Mouse (Mus musculus) neural tube, embryonic 13.5 days (tissue): ENCODE measurements around the gene Ssc5d. TPM values are rescaled to one million over a fixed set of nuclear protein-coding genes. Genes with fewer than 3 reads are reported as not detected.
"Not testable (repeated sequence)": the region's sequence is repeated elsewhere in the genome, so short reads cannot be mapped to it uniquely, and the experiment has no call there.

Source experiments
- ATAC-seq: fragments of 200-750 bp; cut with Nextera tagmentation; 2 replicates; pipeline ENCODE4 v1.8.0; 2017; ENCODE audit warnings: low read depth, mild to moderate bottlenecking, moderate TSS enrichment, moderate library complexity
- H3K27ac ChIP-seq: fragments of 300-500 bp; sonication (generic); replicated peaks from 2 replicates; pipeline ENCODE4 v1.5.1; 2015; ENCODE audit warnings: moderate library complexity, mild to moderate bottlenecking, inconsistent platforms
- H3K27me3 ChIP-seq: fragments of 300-500 bp; sonication (generic); 2 replicates; pipeline ENCODE4 v1.6.1; 2015; ENCODE audit warnings: mild to moderate bottlenecking, inconsistent platforms
- H3K36me3 ChIP-seq: fragments of 300-500 bp; sonication (generic); 2 replicates; pipeline ENCODE4 v1.6.1; 2015; ENCODE audit warnings: mild to moderate bottlenecking, inconsistent platforms
- H3K4me1 ChIP-seq: fragments of 300-500 bp; sonication (generic); replicated peaks from 2 replicates; pipeline ENCODE4 v1.6.1; 2015; ENCODE audit warnings: inconsistent platforms
- H3K4me2 ChIP-seq: fragments of 300-500 bp; sonication (generic); 2 replicates; pipeline ENCODE4 v1.6.1; 2015; ENCODE audit warnings: inconsistent platforms, mild to moderate bottlenecking, moderate library complexity
- H3K4me3 ChIP-seq: fragments of 300-500 bp; sonication (generic); 2 replicates; pipeline ENCODE4 v1.5.1; 2015; ENCODE audit warnings: mild to moderate bottlenecking, inconsistent platforms
- H3K9ac ChIP-seq: fragments of 300-500 bp; sonication (generic); 2 replicates; pipeline ENCODE4 v1.6.1; 2015; ENCODE audit warnings: moderate library complexity, mild to moderate bottlenecking, inconsistent platforms
- H3K9me3 ChIP-seq: fragments of 300-500 bp; sonication (generic); 2 replicates; pipeline ENCODE4 v1.6.1; 2016; ENCODE audit warnings: inconsistent platforms
- WGBS: fragments of 180-500 bp; shearing (Covaris S2); methylation state at CpG from one replicate; pipeline ENCODE4 v1.1.7; 2015; 5-methylcytosine and 5-hydroxymethylcytosine counted together
- polyA plus RNA-seq: library from polyadenylated mRNA; unstranded; fragments of >200 nt; fragmentation: Nextera tagmentation; extraction: Ambion mirVana; gene quantifications from 2 replicates; pipeline ENCODE4 v1.2.1, GENCODE M21; 2015

Ssc5d gene
- 2.4 and 2.7 TPM in 2 replicates for polyA plus RNA-seq

- peaks cover 74% of the 10 kb centered on the region for H3K4me1 ChIP-seq
- H3K9me3 ChIP-seq, result no peaks in the 10 kb centered on the region
- ATAC-seq, result no peak
- peaks cover 7% of the 10 kb centered on the region for H3K36me3 ChIP-seq
- no peak within 1 kb of the TSS for H3K4me3 ChIP-seq
- 14% methylated on average over 6 of the region's 6 CpGs for WGBS
- H3K4me2 ChIP-seq, result peak within 1 kb of the TSS; percentile 95
- peak within 1 kb of the TSS; percentile 76 for H3K9ac ChIP-seq
- H3K27me3 ChIP-seq, result no peaks in the 10 kb centered on the region
- H3K27ac ChIP-seq, result peak within 1 kb of the TSS; percentile 99
Observed at GRCm38 (mm10) chr7:4925441-4926381, at the start of gene Ssc5d. Ssc5d (plus strand) TSS chr7:4925785.

GRCm38 (mm10) chr7:4876753-4877221 is 48.8 kb upstream of the Ssc5d start, which contains the start of gene Isoc2a:
Isoc2a (plus strand) TSS chr7:4877153.
- H3K36me3 ChIP-seq, result no peaks in the 10 kb centered on the region
- 0 out of 2 replicates have a peak, but pooled peaks cover under 1% of the 10 kb centered on the region for H3K9me3 ChIP-seq
- WGBS, result under 1% methylated on average over 22 of the region's 22 CpGs
- H3K9ac ChIP-seq, result peak within 1 kb of the TSS; percentile 71
- peak within 1 kb of the TSS; percentile 78 for H3K4me2 ChIP-seq
- H3K4me1 ChIP-seq, result peaks cover 15% of the 10 kb centered on the region
- no peaks in the 10 kb centered on the region for H3K27me3 ChIP-seq
- H3K27ac ChIP-seq, result peak within 1 kb of the TSS; percentile 67
- ATAC-seq, result peak; percentile 100
- H3K4me3 ChIP-seq, result peak within 1 kb of the TSS; percentile 53

- Histone ChIP-seq H3K9ac (peak overlapping the region; percentile 71), H3K36me3 (no peaks in the 10 kb centered on the region), H3K27me3 (no peaks in the 10 kb centered on the region), H3K9me3 (peaks cover 5% of the 10 kb centered on the region; the same call in 1 of the 2 replicates), H3K4me1 (peaks cover 15% of the 10 kb centered on the region), H3K27ac (no peak overlapping the region), H3K4me2 (peak overlapping the region; percentile 78), H3K4me3 (peak overlapping the region; percentile 53)
- peak; percentile 54 for ATAC-seq
- 8% methylated on average over 11 of the region's 11 CpGs for WGBS
Observed at GRCm38 (mm10) chr7:4877226-4877625, 48.4 kb upstream of the Ssc5d start.

GRCm38 (mm10) chr7:4878186-4878585 is 47.4 kb upstream of the Ssc5d start:
- Histone ChIP-seq H3K9ac (no peak overlapping the region), H3K36me3 (no peaks in the 10 kb centered on the region), H3K4me2 (no peak overlapping the region), H3K9me3 (peaks cover 5% of the 10 kb centered on the region; the same call in 1 of the 2 replicates), H3K27me3 (no peaks in the 10 kb centered on the region), H3K4me1 (peaks cover 15% of the 10 kb centered on the region), H3K4me3 (no peak overlapping the region), H3K27ac (no peak overlapping the region)
- ATAC-seq, result no peak

- not testable (repeated sequence) for ATAC-seq, H3K9me3 ChIP-seq, H3K27me3 ChIP-seq, H3K36me3 ChIP-seq, H3K4me3 ChIP-seq, H3K4me2 ChIP-seq, H3K27ac ChIP-seq, H3K9ac ChIP-seq
- H3K4me1 ChIP-seq, result peaks cover 15% of the 10 kb centered on the region
- 87% methylated on average over 1 of the region's 1 CpGs for WGBS
Observed at GRCm38 (mm10) chr7:4879036-4879435, 46.5 kb upstream of the Ssc5d start.

DNA sequence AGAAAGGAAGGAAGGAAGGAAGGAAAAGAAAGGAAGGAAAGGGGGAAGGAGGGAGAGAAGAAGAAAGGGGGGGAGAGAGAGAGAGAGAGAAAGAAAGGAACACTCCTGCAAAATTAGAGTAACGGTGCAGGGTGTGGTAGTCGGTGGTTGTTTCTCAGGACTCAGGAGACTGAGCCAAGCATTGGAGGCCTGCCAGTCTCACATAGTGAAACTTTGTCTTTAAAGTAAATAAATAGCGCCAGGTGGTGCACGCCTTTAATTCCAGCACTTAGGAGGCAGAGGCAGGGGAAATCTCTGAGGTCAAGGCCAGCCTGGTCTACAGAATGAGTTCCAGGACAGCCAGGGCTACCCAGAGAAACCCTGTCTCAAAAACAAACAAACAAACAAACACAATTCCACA is 38.9 kb upstream of the Ssc5d start:
- H3K27ac ChIP-seq, result no peak overlapping the region
- no peak for ATAC-seq
- H3K36me3 ChIP-seq, result no peaks in the 10 kb centered on the region
- no peaks in the 10 kb centered on the region for H3K27me3 ChIP-seq
- no peak overlapping the region for H3K4me3 ChIP-seq
- 85% methylated on average over 4 of the region's 4 CpGs for WGBS
- peaks cover 5% of the 10 kb centered on the region; the same call in 1 of the 2 replicates for H3K9me3 ChIP-seq
- no peaks in the 10 kb centered on the region for H3K4me1 ChIP-seq
- H3K4me2 ChIP-seq, result no peak overlapping the region
- H3K9ac ChIP-seq, result no peak overlapping the region

DNA sequence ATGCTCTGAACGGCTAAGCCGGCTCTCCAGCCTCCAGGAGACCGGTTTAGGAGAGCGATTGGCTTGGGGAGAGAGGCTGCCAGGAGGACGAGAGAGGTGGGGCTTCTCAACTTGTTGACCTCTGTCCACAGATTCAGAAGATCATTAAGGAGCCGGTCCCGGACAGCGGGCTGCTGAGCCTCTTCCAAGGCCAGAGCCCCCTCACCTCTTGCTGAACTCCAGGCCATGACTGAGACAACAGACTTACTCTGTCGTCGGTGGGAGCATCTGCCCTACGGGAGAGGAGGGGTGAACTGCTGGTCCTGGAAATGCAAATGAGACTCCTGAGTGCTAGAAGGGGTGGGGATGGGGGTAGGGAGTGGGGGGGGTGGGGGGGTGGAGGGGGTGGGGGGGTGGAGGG is 30.4 kb upstream of the Ssc5d start:
- WGBS, result 56% methylated on average over 11 of the region's 11 CpGs
- no peak overlapping the region for H3K9ac ChIP-seq
- H3K4me3 ChIP-seq, result no peak overlapping the region
- H3K4me2 ChIP-seq, result no peak overlapping the region
- H3K9me3 ChIP-seq, result no peaks in the 10 kb centered on the region
- peaks cover 15% of the 10 kb centered on the region for H3K4me1 ChIP-seq
- H3K27me3 ChIP-seq, result 0 out of 2 replicates have a peak, but pooled peaks cover 4% of the 10 kb centered on the region
- H3K27ac ChIP-seq, result no peak overlapping the region
- no peak for ATAC-seq
- no peaks in the 10 kb centered on the region for H3K36me3 ChIP-seq

DNA sequence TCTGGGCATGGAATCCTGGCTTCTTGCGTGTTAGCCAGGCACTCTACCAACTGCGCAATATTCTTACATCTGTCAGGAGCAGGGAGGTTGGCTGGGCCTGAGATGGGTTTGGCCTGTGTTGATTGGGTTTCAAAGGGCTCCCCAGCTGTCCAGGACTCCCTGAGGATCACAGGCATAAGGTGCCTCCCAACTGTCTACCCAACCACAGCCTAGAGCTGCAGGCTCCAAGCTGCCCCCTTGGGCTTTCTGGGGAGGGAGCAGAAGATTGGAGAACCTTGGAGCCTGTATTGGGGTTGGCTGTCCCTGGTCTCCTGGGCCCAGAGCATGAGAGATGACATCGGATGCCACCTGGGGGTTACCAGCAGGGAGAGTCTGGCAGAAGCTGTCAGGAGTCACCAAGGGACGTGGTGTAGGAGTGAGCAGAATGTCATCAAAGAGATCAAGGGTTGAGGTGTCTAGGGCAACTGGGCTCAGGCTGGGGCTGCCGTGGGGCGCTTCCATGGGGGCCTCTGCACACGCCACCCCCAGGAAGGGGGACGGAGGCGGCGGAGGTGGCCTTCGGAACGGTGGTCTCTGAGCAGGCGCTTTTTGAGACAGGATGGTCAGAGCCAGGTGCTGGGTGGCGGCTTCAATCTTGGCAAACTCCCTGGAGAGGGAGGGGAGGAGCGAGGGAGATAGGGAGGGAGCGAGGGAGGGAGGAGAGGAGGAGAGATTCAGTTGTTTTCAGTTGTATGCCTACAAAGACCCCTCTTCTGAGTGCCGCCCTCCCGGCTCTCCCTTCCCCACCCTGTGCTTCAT is 26.5 kb upstream of the Ssc5d start:
- ATAC-seq, result peak; percentile 72

GRCm38 (mm10) chr7:4899649-4900522 is 25.7 kb upstream of the Ssc5d start:
- peaks cover 8% of the 10 kb centered on the region; the same call in 1 of the 2 replicates for H3K9me3 ChIP-seq
- ATAC-seq, result peak; percentile 60
- H3K27ac ChIP-seq, result peak overlapping the region; percentile 69; the same call in 1 of the 2 replicates
- H3K4me2 ChIP-seq, result peak overlapping the region; percentile 58
- H3K9ac ChIP-seq, result peak overlapping the region; percentile 62
- H3K4me1 ChIP-seq, result peaks cover 22% of the 10 kb centered on the region
- peaks cover 4% of the 10 kb centered on the region; the same call in 1 of the 2 replicates for H3K27me3 ChIP-seq
- 7% methylated on average over 19 of the region's 19 CpGs for WGBS
- no peaks in the 10 kb centered on the region for H3K36me3 ChIP-seq
- peak overlapping the region; percentile 31 for H3K4me3 ChIP-seq

More for the DNA sequence above, 26.5 kb upstream of the Ssc5d start:
- Histone ChIP-seq H3K4me3 (peak overlapping the region; percentile 31), H3K27me3 (peaks cover 4% of the 10 kb centered on the region; the same call in 1 of the 2 replicates), H3K9me3 (peaks cover 4% of the 10 kb centered on the region; the same call in 1 of the 2 replicates), H3K27ac (peak overlapping the region; percentile 69), H3K4me1 (peaks cover 22% of the 10 kb centered on the region), H3K9ac (peak overlapping the region; percentile 62), H3K4me2 (peak overlapping the region; percentile 58), H3K36me3 (no peaks in the 10 kb centered on the region)
- 20% methylated on average over 18 of the region's 18 CpGs for WGBS

DNA sequence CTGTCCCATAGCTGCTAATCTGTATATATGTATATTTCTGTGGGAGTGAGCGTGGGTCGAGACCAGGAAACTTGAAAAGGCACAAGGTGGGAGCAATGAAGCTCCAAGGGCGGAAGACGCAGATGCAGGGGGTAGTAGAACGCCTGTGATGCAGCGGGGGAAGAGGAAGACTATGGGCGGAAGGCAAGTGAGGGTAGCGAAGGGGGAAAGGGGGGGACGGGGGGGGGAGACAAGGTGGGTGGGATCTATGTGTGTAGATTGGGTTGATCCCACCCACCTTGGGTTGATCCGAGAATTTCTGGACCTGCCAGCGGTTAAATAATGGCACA is 25.1 kb upstream of the Ssc5d start:
- Histone ChIP-seq H3K36me3 (no peaks in the 10 kb centered on the region), H3K27me3 (peaks cover 4% of the 10 kb centered on the region; the same call in 1 of the 2 replicates), H3K27ac (no peak overlapping the region), H3K4me3 (no peak overlapping the region; the same call in 1 of the 2 replicates), H3K9ac (no peak overlapping the region), H3K9me3 (peaks cover 8% of the 10 kb centered on the region; the same call in 1 of the 2 replicates), H3K4me2 (peak overlapping the region; percentile 58), H3K4me1 (peaks cover 22% of the 10 kb centered on the region)
- 30% methylated on average over 11 of the region's 11 CpGs for WGBS
- no peak for ATAC-seq

DNA sequence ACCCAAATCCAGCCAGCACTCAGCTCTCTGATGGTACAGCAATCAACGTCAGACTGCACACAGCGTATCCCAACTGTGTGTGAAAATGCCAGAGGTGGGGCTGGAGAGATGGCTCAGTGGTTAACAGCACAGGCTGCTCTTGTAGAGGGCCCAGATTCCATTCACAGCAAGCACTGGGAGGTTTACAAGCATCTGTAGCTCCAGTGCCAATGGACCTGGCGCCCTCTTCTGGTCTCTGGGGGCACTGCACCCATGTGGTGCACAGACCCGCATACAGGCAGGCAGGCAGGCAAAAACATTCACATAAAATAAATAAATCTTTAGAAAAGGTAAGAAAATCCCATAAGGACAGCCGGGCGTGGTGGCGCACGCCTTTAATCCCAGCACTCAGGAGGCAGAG is 24.4 kb upstream of the Ssc5d start:
- no peak overlapping the region for H3K9ac ChIP-seq
- peaks cover 8% of the 10 kb centered on the region; the same call in 1 of the 2 replicates for H3K9me3 ChIP-seq
- WGBS, result 55% methylated on average over 8 of the region's 8 CpGs
- peaks cover 4% of the 10 kb centered on the region; the same call in 1 of the 2 replicates for H3K27me3 ChIP-seq
- H3K4me2 ChIP-seq, result no peak overlapping the region
- ATAC-seq, result no peak
- peaks cover 22% of the 10 kb centered on the region for H3K4me1 ChIP-seq
- no peak overlapping the region for H3K27ac ChIP-seq
- H3K4me3 ChIP-seq, result no peak overlapping the region
- H3K36me3 ChIP-seq, result no peaks in the 10 kb centered on the region
